Mouse (Mus musculus) spleen, adult 2 months (tissue): ENCODE data around the gene 1110004F10Rik. TPM values are rescaled to one million over a fixed set of nuclear protein-coding genes. Genes with fewer than 3 reads are reported as not detected.

Experiments used
- DNase-seq, 2 experiments: peaks; one replicate each; pipeline versions ENCODE4 v3.0.0 to v3.0.0-alpha.2; 2012 to 2021; ENCODE audit warnings: low spot score in 2 of 2, low read depth in 1 of 2
- H3K27ac ChIP-seq: fragments of 200-500 bp; 2 replicates; pipeline ENCODE4 v1.5.1; 2012; ENCODE audit warnings: low read length, inconsistent platforms; ENCODE audit not compliant: insufficient read depth
- H3K27me3 ChIP-seq: fragments of 200-500 bp; 2 replicates; pipeline ENCODE4 v1.6.1; 2012; ENCODE audit warnings: mild to moderate bottlenecking, moderate library complexity, low read length, inconsistent platforms; ENCODE audit not compliant: control insufficient read depth, insufficient read depth
- H3K36me3 ChIP-seq: fragments of 200-500 bp; 2 replicates; pipeline ENCODE4 v1.6.1; 2012; ENCODE audit warnings: mild to moderate bottlenecking, low read length, inconsistent platforms; ENCODE audit not compliant: control insufficient read depth, insufficient read depth
- H3K4me1 ChIP-seq: fragments of 200-500 bp; 2 replicates; pipeline ENCODE4 v1.6.1; 2011; ENCODE audit warnings: inconsistent platforms; ENCODE audit not compliant: control insufficient read depth, insufficient read depth, insufficient read length
- H3K4me3 ChIP-seq: fragments of 200-500 bp; 2 replicates; pipeline ENCODE4 v1.5.1; 2011; ENCODE audit warnings: mild to moderate bottlenecking, inconsistent platforms; ENCODE audit not compliant: insufficient read depth, insufficient read length; ENCODE audit errors: extremely low read depth
- CTCF ChIP-seq: fragments of 200-500 bp; IDR thresholded peaks from 2 replicates; pipeline ENCODE4 v1.5.1; 2011; ENCODE audit warnings: mild to moderate bottlenecking, inconsistent platforms; ENCODE audit not compliant: insufficient read depth, insufficient read length, insufficient replicate concordance; ENCODE audit errors: extremely low read depth
- POLR2A ChIP-seq: fragments of 200-500 bp; IDR thresholded peaks from 2 replicates; pipeline ENCODE4 v1.6.1; 2011; ENCODE audit warnings: low read depth, low read length, inconsistent platforms
- WGBS: fragments of 180-500 bp; shearing (Covaris S2); methylation state at CpG from one replicate; pipeline ENCODE4 v1.1.7; 2018; 5-methylcytosine and 5-hydroxymethylcytosine counted together
- polyA plus RNA-seq: library from polyadenylated mRNA; depleted of rRNA; stranded (reverse); fragments of >200 nt; gene quantifications from 2 replicates; pipeline ENCODE4 v1.2.3, GENCODE M21; 2012

1110004F10Rik gene
- polyA plus RNA-seq, 1 experiment, result 27.6 TPM

DNA sequence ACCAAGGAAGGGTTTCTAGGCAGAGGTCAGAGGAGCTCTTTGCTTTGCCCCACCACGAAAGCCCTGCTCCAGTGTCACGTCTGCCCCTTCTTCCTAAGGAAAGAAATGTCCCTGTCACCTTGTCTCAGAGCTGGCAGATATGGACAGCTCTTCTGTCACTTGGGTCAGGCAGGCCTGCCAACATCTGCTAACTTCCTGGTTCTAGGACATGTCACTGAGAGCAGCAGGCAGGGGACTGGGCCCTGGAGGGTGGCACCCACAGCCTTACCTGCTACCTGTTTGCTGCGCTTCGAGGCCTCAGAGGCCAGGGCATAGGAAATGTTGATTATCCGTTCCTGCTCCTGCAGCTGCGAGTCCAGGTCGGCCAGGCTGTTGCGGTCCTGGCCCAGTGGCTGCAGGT lies 89.1 kb downstream of the 1110004F10Rik start:
- TF ChIP-seq CTCF, result no peak
- TF ChIP-seq POLR2A, result no peak
- no peaks in the 10 kb centered on the region for H3K27me3 ChIP-seq
- 89% methylated on average over 8 of the region's 8 CpGs for WGBS

DNA sequence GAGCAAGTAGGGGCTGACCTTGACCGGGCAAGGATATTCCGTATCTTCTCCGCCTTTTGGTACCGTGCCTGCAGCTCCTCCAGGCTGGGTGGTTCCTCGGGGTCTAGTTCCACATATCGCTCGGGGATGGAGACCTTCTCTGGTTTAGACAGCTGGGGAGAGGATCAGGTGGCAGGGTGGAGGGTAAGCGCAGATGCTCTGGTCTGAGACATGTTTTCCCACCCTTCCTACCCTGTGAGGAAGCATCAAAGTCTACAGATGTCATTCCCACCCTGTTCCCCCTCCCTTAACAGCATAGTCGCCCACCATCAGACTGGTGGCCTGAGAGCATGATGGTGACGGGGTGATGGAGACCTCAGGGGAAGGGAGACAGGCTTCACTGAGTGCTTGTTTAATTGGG lies 90.2 kb downstream of the 1110004F10Rik start:
- no peak for DNase-seq
- no peaks in the 10 kb centered on the region for H3K4me1 ChIP-seq
- no peak overlapping the region for H3K4me3 ChIP-seq
- WGBS, result 90% methylated on average over 10 of the region's 10 CpGs
- H3K36me3 ChIP-seq, result no peaks in the 10 kb centered on the region
- H3K27ac ChIP-seq, result no peak overlapping the region
- no peaks in the 10 kb centered on the region for H3K27me3 ChIP-seq
- no peak for TF ChIP-seq CTCF

More for the DNA sequence above, 89.1 kb downstream of the 1110004F10Rik start:
- Histone ChIP-seq H3K27ac (no peak overlapping the region), H3K4me1 (no peaks in the 10 kb centered on the region), H3K36me3 (no peaks in the 10 kb centered on the region), H3K4me3 (no peak overlapping the region)
- no peak for DNase-seq

DNA sequence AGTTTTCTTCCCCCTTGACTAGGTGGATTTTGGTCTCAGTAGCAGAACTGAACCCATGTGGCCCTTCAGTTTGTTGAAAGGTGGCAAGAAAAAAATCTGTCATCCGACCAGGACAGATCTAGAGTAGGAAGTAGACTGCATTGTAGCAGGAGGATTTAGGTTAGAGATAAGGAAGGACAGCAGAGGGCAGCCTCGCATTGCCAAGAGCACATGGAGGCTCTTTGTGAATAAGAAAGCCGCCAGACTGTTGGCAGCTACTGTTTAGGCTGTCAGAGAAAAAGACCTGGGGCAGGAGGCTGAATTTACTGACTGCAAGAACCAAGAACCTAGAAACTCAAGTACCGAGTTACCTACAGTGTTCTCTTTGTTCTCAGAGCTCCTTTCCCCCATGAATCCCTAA lies 92.2 kb downstream of the 1110004F10Rik start:
- TF ChIP-seq POLR2A (no peak), CTCF (no peak)
- Histone ChIP-seq H3K27me3 (no peaks in the 10 kb centered on the region), H3K36me3 (no peaks in the 10 kb centered on the region), H3K4me3 (no peak overlapping the region), H3K27ac (no peak overlapping the region), H3K4me1 (no peaks in the 10 kb centered on the region)
- 34% methylated on average over 4 of the region's 4 CpGs for WGBS
- DNase-seq, result no peak

DNA sequence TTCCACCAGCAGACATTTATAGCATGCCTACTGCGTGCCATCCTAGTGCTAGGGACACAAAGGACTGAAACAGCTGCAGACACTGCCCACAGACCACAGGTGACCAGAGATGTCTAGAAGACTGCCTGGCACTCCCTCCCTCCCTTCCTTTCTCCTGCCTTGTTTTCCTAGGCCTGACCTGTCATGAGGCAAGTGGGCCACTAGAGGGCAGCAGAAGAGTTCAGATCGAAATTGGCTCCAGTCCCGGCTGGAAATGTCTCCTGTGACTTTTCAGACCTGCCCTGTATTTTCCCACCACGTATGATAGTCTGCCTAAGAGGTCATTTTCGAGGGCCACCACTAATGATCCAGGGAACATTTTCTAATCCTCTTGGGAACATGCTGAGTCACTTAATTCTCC lies 92.9 kb downstream of the 1110004F10Rik start:
- Histone ChIP-seq H3K36me3 (no peaks in the 10 kb centered on the region), H3K4me3 (no peak overlapping the region), H3K4me1 (no peaks in the 10 kb centered on the region), H3K27me3 (no peaks in the 10 kb centered on the region), H3K27ac (no peak overlapping the region)
- no peak for TF ChIP-seq POLR2A
- peak; percentile 76; the same call in 1 of the 2 replicates for TF ChIP-seq CTCF
- 16% methylated on average over 5 of the region's 5 CpGs for WGBS
- peak; percentile 21 to 44 for DNase-seq

DNA sequence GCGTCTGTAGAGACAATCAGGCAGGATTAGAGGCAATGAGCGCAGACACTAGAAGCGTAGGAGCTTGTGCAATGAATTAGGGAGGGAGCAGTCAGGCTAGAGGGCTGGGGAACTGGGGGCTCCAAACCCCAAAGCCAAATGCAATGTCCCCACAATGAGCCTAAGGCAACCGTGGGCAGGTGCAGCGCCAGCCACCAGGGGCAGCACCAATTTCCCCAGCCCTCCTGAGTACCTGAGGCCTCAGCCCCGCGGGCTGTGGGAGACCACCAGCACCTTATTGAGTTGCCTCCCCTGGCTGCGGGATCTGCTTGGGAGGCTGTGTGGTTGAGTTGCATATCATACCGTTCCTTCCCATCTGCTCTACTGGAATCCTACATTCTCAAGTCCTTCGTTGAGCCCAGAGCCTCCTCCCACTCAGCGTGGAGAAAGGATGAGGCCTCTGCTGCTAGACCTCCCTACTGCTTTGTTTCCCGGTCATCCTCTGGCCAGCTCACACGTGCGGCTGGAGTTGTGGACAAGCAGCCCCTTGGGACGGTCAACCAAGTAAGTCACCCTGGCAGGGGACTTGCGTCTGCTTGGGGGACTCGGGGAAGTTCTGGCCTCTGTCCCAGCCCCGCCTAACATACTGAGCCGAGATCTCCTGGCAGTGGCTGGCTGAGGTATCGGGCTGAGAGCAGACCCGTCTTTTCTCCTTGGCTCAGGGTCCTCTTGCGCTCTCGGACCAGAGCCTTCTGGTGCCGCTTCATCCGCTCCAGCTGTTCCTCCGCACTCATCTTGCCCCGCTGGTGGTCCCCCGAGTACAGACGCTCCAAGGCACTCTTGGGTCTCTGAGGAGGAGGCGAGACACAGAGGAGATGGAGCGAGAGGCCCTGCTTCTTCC lies 95.5 kb downstream of the 1110004F10Rik start:
- Histone ChIP-seq H3K27me3 (no peaks in the 10 kb centered on the region), H3K27ac (no peak overlapping the region), H3K4me1 (no peaks in the 10 kb centered on the region), H3K4me3 (no peak overlapping the region), H3K36me3 (no peaks in the 10 kb centered on the region)
- WGBS, result 88% methylated on average over 31 of the region's 31 CpGs
- TF ChIP-seq POLR2A, result no peak
- no peak for TF ChIP-seq CTCF
- DNase-seq, result no peak

DNA sequence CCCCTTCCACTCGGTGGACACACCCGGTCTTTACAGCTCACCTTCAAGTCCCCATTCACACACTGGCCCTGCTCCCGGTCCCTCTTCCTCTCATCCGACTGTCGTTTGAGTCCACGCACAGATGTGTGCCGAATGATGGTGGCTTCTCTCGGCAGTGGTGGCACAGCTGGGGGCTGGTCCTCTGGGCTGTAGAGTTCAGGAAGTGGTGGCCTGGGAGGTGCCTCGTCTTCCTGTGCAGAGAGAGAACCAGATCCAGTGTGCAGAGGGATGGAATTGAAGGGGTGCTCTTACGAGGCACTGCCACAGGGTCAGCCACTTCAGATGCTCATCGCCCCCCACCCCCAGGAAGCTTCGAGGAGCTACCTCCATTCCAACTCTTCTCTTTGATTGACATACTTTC lies 98.0 kb downstream of the 1110004F10Rik start:
- H3K4me1 ChIP-seq, result no peaks in the 10 kb centered on the region
- no peak overlapping the region for H3K4me3 ChIP-seq
- WGBS, result 42% methylated on average over 12 of the region's 12 CpGs
- no peak overlapping the region for H3K27ac ChIP-seq
- no peak for TF ChIP-seq CTCF
- no peak for TF ChIP-seq POLR2A
- no peaks in the 10 kb centered on the region for H3K27me3 ChIP-seq
- no peak for DNase-seq
- H3K36me3 ChIP-seq, result no peaks in the 10 kb centered on the region

DNA sequence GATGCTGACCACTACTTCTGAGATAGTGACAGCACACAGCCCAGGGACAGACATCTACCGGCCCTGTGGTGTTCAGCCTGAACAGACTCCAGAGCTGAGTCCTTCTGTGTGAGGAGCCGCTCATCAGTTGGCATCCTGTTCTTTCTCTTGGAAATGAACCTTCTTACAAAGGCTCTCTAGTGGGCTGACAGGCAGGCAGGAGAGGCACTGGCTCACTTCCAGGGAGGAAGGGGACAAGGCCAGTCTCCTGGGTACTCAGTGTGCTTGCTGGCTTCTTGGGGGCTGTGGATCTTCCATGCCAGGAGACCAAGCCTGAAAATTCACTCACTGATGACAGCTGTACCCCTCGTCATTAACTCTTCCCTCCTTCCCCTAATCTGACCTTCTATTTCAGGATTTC lies 98.5 kb downstream of the 1110004F10Rik start:
- H3K27me3 ChIP-seq, result no peaks in the 10 kb centered on the region
- DNase-seq, result no peak
- no peak overlapping the region for H3K27ac ChIP-seq
- H3K4me3 ChIP-seq, result no peak overlapping the region
- TF ChIP-seq CTCF (no peak), POLR2A (no peak)
- 83% methylated on average over 3 of the region's 3 CpGs for WGBS
- no peaks in the 10 kb centered on the region for H3K4me1 ChIP-seq
- no peaks in the 10 kb centered on the region for H3K36me3 ChIP-seq
